Mouse (Mus musculus) frontal cortex, postnatal 10 days (tissue): ENCODE data around the gene Slc38a5.
A peak's percentile ranks its signal among the peaks of the same experiment; 100 is the strongest.

Experiments
- DNase-seq, 2 experiments: peaks; one replicate each; pipeline ENCODE4 v3.0.0; 2022; ENCODE audit warnings: low spot score in 2 of 2, mixed read lengths in 1 of 2

Gene Slc38a5

DNA sequence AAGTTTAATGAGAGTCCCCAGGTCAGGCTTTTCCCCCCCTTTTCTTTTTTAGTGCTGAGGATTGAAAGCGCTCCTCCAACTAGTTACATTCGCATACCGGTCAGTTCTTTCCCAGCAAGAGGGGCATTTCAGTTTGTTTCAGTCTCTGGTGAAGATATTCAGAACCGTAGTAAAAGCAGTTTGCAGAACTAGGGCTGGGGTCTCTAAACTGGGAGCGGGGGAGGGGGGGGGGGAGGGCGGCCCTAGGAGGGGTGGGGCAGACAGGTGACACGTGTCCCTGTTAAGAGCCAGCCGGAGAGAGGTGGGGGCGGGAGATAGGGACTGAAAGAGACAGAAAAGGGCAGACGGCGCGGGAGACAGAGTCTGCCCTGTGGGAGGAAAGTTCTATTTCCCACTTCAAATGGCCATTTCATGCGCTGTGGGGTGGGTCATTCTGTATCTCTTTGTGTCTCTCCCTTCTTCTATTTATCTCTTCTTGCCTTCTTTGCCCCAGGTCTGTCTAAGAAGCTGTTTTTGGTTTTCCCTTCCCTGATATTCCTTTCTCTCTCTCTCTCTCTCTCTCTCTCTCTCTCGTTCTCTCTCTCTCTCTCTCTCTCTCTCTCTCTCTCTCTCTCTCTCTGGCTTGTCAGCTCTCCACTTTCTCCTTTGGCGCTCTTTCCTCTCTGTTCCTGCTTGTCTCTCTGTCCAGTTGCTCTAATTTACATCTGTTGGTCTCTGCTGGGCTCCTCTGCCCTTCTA, at the start of gene Slc38a5:
Gene Slc38a5 (plus strand): TSS at position 51 of the 738 bp plus-strand sequence.
- DNase-seq: no peak

DNA sequence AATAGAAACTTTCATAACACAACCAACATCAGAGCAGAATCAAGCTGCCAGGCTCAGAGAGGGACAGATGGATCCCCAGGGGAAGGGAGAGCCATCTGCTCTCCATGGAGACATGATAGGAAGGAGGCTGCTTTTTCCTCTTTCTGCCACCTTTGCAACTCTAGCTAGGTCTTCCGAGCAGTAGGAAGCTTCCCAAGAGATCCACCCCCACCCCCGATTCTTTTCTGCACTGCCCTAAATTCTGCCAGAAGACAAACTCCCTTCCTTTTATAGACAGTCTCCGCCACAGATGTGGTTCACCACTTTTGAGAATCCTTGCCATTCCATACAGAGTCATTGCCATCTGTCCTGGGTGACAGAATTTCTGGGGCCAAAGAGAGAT, 48.6 kb upstream of the Slc38a5 start:
- peak in 1 of 2 experiments; percentile 22 for DNase-seq

DNA sequence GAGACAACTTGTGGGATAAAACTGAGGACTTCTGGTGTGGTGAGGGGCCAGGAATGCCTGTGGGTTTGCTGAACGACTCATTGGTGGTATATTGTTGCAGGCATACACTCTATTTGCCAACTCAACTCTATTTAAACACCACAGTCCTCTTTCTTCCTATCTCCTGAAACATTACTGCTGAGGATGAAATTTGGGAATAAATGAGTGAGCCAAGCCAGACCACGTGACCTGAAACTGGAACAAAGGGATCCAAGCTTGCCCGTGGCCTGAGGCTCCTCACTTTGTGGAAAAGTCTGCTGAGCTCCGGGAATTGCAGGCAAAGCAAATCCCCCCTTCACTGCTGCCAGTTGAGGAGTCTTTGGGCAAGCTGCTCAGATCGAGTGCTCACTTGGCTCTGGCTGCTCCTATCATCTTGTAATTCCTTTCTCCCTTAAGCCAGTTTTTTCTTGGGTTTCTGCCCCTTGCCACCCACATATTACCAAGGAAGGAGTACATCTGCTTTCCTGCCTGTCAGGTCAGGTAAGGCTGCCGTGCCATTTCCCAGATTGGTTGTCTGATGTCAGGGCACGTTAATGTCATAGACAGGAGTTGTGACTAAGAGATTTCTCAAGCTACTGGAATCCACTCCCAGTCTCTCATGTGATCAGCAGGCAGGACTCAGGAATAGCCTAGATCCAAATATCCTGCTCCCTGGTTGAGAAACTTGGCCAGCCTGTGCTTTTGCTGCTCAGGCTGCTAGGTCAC, 48.1 kb upstream of the Slc38a5 start:
- DNase-seq: no peak

DNA sequence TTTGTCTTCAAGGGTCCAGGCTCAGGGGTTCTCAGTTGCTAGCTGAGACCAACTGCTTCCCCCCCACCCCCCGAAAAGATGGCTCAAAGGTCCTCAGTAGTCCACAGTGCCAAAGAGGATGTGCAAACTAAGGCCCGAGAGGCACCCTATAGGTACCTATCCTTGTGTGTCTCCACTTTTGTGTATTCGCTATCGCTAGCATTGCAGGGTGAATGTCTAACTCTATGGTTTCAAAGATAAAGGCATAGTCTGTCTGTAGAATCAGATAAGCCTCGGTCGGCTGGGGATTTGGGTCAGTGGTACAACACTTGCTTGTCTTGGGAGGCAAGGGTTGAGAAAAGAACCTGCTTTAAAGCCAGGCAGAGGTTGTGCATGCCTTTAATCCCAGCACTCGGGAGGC, 47.5 kb upstream of the Slc38a5 start:
- DNase-seq: no peak

DNA sequence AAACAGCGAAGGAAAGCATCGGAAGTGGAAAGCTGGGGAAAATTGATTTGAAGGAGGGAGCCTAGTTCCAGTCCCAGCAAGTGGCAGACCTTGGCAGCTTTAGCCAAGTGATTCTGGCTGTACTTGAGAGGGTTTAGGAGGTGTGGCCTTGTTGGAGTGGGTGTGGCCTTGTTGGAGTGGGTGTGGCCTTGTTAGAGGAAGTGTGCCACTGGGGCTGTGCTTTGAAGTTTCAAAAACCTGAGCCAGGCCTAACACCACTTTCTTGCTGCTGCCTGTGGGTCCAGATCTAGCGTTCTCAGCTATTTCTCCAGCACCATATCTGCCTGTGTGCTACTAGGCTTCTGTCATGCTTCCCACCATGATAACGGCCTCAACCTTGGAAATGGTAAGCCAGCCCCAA, 40.7 kb upstream of the Slc38a5 start:
- DNase-seq: no peak

DNA sequence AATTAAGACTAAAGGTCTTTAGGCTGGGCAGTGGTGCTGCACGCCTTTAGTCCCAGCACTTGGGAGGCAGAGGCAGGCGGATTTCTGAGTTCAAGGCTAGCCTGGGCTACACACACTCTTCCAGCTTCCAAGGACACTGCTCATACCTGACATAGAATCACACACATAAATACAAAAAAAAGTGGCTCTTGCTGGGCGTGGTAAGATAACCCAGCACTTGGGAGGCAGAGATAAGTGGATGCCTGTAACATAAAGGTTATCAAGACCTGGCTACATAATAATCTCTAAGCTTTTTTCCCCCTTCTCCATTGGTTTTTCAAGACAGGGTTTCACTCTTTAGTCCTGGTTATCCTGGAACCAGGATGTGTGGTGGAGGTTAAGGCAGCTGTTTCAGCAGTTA, 37.3 kb upstream of the Slc38a5 start:
- DNase-seq: no peak

DNA sequence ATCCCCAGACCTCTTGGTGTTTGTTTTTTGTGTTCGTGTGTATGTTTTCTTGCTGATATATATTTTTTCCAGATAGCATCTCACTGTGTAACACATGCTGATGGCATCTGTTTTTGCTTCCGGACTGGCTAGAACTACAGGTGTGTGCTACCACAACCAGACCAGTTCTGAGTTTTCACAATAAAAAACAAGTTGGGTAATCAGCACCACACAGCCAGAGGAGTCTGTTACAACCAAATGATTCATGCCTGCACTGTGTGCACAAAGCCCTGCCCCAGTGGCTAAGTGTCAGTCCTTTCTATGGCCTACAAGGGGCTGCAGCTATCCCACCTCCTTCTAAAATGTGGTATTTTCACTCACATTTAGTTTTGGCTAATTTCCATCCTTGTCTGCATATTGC, 34.2 kb upstream of the Slc38a5 start:
- no peak for DNase-seq

DNA sequence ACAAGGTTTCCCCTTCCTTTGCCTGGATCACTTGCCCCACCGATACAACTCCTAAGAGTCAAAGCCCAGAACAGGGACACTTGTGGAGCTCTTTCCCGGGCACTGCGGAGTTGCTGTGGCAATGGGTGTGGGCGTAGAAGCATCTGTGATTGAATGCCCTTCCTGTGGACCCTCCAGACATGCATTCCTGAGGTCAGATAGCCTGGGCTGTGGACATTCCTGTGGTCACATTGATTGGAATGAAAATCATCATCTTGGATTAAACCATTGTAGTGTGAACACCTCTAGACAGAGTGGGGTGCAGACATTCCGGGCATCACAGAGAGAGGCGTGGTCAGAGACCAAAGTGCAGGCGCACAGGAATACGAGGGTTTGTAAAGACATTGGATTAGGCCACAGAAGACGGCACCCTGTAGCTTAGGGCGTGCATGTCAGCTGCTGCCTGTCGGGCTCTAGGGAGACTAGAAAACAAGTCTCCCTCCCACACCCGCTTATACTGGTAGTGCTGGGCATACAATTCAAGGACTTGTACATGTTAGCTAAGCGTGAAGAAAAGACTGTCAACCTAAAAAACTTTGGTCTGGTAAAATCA, 32.0 kb upstream of the Slc38a5 start:
- DNase-seq: no peak

DNA sequence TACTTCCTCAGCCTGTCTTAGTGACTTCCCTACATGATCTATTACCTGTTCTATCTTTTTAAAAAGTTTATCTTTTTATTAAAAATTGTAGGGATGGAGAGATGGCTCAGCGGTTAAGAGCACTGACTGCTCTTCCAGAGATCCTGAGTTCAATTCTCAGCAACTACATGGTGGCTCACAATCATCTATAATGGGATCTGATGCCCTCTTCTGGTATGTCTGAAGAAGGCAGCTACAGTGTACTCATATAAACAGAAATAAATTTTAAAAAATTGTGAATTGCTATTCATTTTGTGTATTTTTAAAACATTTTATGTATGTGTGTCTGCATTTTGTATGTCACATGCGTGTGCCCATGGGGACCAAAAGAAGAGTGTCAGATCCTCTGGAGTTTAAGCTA, 23.3 kb upstream of the Slc38a5 start:
- DNase-seq: no peak

DNA sequence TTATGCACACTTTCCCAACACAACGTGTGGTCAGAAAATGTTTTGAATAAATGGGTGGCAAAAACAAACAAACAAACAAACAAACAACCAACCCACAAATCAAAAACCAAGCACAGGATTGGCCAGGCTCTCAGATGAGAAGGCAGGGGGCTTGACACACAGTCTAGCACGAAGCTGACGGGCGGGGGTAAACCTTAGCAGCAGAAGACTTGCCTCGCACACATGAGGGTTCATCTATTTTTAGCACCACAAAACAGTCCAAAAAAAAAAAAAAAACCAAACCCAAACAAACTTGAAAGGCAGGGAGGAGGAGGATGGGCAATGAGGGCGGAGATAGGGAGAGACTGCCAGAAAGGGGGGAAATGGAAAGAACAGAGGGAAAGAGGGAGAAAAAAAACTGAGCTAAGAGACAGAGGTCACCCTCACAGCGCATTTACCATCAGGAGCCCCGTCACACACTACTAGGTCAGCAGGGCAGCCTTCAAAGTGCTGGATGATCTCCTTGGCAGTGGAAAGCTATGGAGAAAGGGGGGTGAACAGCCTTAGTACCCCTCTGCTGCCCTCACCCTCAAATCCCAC, 22.3 kb upstream of the Slc38a5 start:
- DNase-seq: no peak

DNA sequence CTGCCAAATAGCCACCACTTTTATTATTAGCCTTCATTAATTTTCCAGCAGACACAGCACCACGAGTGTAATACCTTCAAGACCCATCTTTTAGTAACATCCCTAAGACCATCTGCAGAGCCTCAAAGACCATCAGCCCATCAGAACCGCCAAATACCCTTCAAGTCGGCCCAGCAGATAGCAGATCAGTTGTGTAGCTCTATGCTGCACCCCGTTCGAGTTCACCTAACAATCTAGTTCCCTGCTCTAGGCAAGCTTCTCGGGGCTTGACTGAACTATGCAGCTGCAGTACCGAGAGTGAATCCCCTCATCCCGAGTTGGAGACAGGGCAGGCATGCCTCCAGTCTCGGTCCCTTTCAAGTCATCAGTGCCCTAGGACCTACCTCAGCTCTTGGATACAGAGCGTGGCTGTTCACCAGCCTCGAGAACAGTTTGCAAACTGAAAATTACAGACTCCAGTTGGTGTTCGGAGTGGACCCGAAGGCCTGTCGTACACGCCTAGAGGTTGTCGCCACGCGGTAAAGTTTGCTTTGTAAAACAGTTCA, 19.1 kb upstream of the Slc38a5 start:
- no peak for DNase-seq

DNA sequence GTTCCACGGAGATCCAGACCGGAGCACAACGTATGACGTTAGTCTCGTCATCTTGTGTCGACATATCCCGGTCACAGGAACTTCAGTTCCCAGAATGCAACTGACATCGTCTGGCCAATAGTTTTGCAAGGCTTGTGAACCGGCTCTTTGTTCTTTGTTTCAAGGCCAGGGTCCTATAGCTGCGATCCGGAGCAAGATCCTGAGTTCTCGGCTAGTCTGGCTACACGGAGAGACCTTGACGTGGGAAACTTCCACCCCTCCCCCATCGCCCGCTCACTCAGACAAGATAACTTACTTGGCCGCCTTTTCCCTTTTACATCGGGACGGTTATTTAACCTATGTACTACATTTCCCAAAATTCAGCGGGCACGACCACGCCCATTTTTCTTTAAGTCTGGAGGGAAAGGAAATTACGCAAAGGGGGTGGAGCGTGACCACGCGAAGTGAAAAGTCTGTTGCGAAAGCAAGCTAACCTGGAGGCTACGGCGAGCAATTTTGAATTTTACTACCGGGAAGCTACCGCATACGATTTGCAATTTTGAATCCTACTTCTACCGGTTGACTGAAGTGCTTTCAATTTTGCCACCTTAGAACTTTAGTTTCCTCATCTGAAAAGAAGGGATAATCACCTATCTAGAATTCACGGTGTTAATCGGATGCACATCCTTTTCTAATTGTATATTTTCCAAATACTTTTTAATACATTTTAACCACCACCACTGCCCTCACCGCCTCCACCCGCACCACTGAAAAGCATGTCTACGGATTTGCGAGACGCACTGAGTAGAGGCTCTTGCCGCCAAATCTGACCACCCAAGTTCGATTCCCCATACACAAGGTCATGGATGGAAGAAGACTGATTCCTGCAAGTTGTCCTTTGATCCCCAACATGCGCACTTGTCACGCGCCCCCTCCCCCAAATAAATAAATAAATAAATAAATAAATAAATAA, 18.3 kb upstream of the Slc38a5 start, which contains the start of gene Ftsj1:
Gene Ftsj1 (minus strand): TSS at position 73 of the 952 bp plus-strand sequence.
- peak; percentile 74 to 75 for DNase-seq

DNA sequence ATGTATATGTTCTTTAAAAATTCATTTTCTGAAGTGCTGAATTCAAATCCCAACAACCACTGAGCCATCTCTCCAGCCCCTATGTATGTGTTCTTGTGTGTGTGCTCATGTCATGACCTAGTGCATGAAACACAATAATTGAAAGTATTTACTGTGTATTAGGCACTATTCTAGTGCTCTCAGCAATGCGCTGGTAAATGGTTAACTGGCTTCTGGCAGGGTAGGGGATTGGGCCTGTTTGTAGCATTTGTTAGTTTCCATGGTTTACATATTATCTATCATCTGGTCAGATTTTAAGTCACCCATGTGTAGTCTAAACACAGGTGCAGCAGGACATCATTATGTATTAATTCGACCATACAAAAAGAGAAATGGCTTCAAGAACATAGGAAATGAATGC, 17.2 kb upstream of the Slc38a5 start:
- DNase-seq: no peak

DNA sequence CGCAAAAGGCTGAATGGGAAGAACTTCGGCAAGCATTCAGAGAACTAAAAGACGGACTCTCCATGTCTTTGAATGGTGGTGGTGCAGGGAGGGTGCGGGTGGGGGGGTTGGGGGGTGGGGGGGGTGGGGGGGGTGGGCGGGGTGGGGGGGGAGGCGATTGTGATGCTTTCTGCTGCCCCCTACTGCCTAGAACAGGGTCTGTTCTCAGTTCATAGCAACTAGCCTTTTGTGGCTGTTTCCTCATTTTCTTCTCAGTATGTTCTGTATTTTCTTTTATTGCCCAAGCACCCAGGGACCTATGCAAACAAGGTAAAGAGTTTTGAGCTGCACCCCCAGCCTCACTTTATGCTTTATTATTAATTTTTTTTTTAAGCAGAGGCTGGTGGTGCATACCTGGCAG, 15.1 kb upstream of the Slc38a5 start:
- no peak for DNase-seq

DNA sequence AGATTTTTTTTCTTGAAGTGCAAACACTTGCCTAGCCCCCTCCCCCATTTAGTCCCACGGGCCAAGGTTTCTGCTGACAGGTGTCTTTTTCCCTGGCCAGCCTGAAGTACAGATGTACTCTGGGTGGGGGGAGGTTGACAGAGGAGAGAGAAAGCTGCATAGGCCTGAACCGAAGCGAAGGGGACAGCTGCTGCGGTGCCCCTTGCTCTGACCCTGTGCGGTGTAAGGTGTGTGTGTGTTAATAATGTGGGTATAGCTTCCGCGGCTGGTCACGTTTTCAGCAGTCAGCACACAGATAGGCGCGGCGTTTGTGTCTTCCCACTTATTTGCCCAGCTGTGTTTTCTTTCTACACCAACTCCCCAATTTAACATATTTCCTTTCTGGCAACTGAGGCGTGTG, 11.5 kb upstream of the Slc38a5 start:
- no peak for DNase-seq

DNA sequence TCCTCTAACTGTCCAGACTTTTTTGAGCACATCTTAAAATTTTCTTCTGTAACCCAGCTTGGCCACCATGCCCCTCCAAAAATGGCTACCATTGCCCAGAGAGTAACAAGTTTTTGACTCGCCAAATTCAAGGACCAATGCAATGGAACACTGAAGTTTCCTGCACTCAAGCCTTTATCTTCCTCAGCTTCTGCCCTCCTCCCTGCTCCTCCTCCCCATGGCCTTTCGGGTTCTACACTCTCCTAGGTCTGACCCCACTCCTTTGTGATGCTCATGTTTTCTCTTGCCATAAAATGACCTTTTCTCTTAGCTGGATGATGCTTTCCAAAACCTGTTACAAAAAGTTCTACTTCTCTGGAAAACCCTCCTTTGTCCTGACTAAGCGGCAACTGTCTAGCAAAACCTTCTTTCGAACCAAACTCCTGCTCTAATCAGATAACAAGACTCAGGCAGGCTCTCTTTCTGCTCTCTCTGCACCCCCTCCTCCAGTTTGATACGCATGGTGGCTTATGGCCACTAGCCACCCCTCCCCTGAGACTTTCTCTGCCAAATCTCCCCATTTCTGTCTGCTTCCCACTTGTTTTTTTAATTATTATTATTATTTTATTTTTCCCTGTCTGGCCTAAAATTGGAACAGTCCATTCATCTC, 7.7 kb upstream of the Slc38a5 start:
- no peak for DNase-seq

DNA sequence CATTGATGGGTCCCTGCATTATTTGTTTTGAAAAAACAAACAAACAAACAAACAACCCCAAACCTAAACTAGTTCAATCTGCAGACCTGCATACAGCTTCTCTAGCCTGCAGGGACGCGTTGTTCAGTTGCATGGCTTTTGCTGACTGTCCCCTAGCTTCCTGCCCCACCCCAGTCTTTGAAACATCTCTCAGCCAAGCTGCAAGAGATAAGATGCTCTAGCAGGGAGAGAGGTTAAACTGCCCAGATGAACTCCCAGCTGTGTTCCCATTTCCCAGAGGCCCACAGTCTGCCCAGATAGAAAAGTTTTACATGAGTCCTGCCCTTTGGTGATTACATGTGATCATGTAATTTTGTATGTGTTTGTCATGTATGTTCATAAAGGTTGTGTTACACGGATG, 6.7 kb upstream of the Slc38a5 start:
- no peak for DNase-seq

DNA sequence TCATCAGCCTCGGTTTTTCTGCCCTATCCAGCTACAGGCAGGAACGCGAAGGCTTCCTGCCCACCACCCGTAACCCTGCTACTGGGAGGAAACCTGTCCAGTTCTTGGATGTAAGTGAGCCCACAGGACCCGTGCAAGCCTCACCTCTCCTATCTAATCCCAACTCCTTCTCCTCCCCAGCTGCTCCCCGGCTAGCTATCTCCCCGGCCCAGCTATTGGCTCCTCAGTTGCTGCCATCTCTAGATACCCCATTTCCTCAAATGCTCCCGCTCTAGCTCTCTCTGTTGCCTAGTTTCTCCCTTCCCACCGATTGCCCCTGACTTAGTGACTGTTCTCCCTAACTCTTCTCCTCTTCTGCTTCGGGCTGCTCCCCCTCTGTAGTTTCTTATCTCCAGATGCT, 1.1 kb downstream of the Slc38a5 start:
- no peak for DNase-seq

DNA sequence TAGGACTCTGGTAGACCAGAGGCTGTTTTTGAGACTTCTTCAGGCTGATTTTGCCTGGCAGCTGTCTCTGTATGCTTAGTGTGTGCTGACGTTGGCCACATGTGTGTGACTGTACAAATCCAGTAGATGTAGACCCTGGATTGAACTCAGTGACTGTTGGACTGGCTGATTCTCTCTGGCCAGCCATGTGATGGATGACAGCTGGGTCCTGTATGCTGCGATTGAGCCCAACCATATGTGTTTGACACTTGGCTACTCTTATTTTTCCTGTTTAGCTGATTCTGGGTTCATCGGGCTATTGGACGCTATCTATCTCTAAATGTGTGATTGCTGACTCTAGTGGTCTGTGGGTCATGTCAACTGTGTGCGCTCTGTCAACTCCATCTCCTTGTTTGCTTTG, 3.1 kb downstream of the Slc38a5 start:
- DNase-seq: no peak

DNA sequence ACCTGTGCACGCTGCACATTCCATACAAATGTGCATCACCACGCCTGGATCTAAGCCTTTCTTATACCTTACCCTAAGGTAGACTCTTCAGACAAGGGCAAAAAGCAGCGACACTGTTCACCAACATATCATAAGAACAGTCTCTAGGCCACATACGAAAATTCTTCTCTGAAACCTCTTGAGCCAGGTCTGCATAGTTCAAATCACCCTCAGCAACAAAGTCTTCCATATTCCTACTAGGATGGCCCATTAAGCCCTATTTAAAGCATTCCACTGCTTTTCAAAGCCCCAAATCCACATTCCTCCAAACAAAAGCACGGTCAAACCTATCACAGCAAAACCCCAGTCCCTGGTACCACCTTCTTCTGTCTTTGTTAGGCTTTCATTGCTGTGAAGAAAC, 17.7 kb downstream of the Slc38a5 start:
- DNase-seq: no peak

DNA sequence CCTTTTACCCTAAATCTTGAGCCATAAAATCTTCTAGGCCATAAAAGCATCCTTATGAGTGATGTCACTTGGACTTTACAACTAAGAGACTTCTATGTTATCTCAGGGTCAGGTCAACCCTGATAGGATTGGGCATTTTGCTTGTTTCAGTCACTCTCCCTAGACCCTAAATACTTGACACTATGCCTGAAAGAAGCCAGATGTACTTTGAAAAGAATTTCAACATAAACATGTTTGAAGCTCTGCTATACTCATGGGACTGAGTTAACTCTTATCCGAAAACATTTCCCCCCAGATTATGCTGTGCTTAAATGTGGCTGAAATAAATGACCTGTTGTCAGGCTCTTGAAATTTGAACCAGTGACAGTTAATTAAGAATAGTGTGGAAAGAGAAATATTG, 38.4 kb downstream of the Slc38a5 start:
- no peak for DNase-seq
